Mouse (Mus musculus): Measurements from ENCODE around the gene Pomp.

The Pomp gene

DNA sequence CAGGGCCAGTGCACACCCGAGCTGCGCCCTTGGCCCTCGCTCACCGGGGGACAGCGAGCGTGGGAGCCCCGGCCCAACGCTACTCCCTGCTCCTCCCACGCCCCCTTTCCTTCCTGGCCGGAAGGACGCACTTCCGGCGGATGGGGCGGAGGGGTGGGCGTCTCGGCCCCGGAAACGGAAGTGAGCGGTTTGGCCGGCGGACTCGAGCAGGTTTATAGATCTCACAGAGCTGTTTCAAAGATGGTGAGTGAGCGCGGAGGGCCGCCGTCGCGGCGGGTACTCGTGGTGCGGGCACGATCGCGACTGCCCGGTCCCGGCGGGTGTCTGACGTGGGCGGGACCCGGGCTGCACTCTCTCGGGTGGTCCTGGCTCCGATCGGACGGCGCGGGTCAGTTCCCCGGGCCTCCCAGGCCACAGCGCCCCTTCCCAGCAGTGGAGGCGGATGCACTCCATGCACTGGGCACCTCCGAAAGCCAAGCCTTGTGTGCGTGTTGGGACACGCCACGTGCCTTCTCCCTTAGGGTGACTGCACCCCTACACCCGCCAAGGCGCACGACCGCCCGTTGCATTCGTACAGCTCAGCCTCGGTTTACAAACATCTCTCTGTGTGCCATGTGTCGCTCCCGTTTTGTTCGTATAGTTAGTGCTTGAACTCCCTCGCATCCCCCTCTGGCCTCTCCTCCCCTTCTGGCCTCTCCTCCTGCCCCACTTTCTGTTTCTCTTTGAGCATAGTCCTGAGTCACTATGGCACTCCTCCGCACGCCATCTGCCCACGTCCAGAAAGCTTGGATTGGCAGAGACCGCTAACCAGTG lies at the start of gene Pomp:
TSS of gene Pomp (plus strand) at position 13 of the 813 bp plus-strand sequence.
- peak; percentile 79 for DNase-seq (ENCODE audit: low read depth, low spot score)

DNA sequence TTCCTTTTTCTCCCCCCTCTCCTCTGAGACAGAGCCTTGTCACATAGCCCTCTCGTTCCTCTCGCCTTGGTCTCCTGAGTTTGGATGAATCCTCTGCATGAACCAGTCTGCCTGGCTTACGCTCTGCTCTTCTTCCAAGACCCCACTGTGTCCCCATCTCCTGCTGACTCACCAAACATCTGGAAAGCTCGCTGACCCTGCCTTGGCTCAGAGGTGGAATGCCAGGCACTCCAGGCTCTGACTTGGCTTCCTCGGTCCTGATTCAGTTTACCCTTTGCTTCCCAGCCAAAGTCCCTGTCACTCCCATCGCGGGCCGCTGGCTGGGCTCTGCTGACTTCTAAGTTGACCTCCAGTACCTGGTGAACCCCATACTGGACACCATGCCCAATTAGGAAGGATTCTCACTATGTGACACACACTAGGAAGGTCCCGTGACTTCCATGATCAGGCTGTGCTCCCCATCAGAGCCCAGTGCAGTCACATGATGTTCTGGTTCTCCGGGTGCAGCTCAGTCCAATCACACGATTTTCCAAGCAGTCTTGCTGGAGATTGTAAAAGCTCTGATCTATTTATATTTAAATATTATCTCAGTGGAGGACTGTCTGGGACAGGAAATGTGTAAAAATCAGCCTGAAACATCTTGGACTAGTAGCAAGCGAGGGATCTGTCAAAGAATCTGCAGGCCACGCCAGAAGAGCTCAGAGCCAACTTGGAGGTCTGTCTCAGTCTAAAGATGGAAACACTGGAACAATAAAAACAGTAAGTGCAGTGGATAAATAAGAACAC lies 47.8 kb upstream of the Pomp start:
- DNase-seq (ENCODE audit: low read depth, low spot score) = no peak

DNA sequence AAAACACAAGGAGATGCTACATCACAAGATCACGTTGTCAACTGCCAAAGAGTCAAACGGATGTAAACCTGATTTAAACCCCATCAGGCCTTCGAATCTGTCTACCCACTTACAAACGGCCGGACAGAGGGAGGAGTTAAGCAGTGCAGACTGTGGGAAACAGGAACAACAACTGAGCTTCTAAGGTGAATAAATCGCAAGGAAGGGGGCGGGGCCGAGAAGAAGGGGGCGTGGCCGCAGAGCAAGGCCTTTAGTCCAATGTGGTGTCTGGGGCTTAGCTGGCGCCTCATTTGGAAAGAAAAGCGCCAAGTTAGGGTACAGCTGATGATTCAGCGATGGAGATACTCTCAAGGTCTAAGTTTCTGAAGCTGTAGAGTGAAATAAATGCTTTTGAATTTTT lies 45.3 kb upstream of the Pomp start:
- DNase-seq (ENCODE audit: low read depth, low spot score) = no peak

DNA sequence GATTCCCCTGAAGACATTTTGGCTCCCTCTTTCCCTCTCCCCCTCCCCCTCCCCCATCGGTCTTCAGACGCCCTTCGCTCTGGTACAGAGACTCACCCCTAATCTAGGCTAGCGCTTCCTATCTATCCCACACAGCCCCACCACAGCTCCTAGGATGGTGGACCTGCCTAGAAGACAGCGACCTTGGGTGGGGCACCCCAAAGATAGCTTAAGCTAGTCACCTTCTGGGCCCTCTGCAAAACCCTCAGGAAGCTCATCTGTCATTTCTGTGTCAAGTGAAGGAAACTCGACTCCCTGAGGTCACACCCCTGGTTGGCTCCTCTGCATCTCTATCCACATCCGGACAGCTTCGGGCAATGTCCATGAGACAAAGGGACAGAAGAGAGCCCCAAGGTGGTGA lies 44.7 kb upstream of the Pomp start:
- no peak for DNase-seq (ENCODE audit: low read depth, low spot score)

DNA sequence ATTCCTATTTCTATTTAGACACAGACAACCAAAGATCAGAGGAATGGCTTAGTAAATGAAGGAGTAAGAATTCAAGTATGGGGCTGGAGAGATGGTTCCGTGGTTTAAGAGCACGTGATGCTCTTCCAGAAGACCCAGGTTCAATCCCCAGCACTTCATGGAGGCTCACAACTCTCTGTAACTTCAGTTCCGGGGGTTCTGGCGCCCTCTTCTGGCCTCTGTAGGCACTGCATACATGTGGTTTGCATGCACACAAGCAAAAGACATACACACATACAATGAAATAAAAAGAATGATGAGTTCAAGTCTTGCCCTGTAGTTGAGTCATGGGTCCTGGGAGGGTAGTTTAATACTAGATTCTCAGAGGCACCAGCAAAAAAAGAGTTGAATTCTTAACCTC lies 43.8 kb upstream of the Pomp start:
- DNase-seq (ENCODE audit: low read depth, low spot score) = no peak

DNA sequence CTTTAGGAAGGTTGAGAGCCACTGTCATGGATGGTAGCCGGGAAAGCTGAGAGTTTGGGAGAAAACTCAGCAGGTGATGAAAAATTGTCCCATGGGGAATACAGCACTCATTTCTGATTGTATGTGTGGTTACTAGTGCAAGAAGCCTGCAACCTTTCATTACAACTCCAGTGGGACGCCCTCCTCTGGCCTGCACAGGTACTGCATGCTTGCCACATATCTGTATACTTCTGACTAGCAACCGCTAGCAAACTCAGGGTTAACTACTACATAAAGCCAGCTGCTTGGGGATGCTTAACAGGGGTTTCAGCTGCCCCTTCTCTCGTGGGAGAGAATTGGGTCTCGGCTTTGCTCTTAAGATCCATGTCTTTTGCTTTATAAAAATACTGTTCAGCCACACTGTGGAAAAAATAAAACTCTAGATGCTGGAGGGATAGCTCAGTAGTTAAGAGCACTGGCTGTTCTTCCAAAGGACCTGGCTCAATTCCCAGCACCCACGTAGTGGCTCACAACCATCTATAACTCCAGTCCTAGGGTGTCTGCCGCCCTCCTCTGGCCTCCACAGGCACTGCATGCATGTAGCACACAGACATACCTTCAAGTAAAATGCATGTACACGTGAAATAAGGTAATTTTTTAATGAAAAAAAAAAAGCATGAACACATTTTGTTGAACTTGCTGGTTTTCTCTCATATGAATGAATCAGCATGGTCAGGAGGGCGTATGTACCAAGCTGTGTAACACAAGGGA lies 42.3 kb upstream of the Pomp start:
- DNase-seq (ENCODE audit: low read depth, low spot score) = no peak

DNA sequence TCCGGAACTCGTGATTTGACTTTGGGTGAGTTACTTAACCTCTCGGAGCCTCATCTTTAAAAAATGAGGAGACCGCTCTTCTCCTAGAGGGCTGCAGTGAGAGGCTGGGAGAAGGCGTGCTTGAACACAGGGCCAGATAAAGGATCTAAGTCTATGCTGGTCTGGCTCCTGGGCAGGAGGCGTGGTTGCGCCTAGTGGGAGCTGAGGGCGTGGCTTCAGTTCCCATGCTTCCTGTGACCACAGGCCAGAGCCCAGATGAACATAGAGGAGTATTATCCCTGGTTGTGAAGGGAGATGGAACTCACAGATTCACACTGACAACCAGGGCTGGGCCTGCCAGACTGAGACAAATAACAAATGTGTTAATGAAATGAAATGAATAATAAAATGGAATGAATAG lies 41.4 kb upstream of the Pomp start:
- no peak for DNase-seq (ENCODE audit: low read depth, low spot score)

DNA sequence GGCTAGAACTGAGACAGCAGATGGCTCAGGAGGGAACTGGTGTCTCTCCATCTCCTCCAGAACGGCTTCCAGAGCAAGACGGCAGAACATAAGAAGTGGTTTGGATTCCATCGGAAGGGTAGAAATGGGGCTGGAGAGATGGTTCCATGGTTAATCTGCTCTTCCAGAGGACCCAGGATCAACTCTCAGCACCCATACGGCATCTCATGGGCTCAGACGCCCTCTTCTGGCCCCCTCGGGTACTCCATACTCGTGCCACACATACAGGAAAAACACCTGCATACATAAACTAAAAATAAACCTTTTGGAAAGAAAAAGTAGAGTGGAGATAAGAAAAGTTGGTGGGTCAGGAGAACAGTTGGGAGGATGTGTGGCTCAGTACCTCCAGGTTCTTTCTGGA lies 40.4 kb upstream of the Pomp start:
- no peak for DNase-seq (ENCODE audit: low read depth, low spot score)

DNA sequence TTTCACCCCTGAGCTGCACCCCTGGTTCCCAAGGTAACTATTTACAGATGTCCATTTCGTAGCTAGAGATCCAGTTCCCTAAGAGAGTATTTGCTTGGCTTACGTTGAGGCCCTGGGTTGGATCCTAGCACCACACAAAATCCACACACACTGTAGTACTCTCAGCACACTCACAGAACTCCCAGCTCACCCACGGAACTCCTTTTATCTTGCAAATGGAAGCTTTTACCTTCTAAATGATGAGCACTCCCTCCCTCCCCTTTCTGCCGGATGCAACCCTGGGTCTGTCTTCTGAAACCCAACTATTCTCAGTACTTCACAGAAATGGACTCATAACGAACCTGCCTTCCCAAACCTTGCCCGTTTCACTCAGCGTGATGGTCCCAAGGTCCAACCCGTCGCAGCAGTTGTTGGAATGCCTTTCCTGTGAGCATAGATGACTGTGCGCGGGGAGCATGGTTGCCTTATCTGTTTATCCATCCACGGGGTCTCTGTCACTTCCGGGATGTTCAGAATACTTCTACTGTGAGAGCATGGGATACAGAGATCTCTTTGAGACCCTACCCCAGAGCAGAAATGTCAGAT lies 36.1 kb upstream of the Pomp start:
- DNase-seq (ENCODE audit: low read depth, low spot score) = no peak

DNA sequence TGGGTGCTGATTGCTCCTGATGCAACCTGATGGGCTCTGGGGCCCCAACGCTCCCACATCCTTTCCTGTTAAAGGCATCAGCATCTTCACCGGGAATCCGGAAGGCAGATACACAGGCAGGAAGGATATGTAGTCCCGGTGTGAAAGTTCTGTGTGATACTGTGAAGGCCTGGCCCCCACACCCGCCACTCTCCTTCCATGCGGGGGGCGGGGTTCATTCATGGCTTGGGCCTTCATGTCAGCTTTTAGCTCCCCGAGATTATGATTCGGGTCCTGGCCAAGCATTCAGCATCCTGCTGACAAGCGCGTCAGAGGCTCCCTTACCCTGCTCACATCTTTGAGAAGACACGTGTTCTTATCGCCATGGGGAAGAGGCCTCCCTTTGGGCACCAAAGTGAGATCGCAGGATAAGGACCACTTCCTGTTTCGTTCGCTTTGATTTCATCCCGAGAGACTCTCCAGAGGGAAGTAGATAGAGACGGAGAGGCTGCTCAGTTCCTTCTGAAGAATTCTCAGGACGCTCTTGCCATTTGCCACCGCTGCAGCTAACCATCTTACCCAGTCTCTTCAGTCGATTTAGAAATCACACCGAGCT lies 34.8 kb upstream of the Pomp start:
- no peak for DNase-seq (ENCODE audit: low read depth, low spot score)

DNA sequence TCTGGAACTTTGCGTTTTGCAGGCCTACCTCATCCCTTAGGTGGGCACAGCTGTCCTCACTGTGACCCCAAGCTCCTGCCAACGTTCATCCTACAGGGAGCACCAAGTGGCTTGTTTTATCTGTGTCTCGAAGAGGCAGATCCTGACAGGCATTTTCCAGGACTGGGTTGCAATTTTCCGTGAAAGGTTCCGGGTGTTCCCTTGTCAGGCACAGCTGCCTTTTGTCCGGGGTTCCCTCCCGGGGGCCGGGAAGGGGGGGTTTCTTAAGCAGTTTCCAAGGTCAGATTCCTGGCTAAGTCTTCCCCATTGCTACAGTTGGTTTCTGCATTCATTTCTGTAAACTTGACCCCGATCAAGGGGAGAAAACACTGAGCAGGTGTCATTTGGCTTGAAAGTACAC lies 34.2 kb upstream of the Pomp start:
- DNase-seq (ENCODE audit: low read depth, low spot score) = no peak

DNA sequence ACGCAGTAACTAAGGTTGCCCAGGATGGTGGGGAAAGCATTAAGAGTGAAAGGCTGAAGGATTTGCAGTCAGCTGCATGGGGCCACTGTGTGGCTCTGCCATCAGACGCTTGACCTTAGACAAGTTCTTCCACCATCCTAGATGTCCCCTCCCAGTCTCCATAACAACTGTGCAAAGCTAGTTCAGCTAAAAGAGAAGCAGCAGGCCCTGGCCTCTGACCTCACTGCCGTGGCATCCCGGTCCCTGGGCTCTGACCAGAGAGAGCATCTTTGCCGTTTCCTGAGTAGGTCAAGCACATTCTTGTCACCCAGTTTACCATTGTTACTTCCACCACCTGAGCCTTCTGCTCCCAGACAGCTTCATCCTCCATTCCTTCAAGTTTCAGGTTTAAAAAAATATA lies 33.7 kb upstream of the Pomp start:
- no peak for DNase-seq (ENCODE audit: low read depth, low spot score)

DNA sequence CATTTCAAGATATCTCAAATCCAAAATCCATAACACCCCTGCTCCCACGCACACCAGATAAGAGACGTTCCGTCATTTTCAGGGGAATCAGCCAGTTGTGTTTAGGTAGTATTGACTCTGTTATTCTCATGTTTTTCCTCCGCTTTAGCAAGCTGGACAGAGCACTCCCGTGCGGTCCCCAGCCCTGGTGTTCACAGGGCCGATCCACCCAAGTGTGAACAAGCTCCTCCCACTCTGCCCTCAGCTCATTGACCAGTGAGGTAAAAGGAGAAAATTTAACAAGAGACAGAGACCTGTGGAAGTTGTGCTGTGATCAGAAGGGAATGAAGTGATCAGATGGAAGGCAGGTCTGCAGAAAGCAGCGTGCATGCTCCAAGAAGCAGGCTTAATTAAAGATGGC lies 31.4 kb upstream of the Pomp start:
- no peak for DNase-seq (ENCODE audit: low read depth, low spot score)

DNA sequence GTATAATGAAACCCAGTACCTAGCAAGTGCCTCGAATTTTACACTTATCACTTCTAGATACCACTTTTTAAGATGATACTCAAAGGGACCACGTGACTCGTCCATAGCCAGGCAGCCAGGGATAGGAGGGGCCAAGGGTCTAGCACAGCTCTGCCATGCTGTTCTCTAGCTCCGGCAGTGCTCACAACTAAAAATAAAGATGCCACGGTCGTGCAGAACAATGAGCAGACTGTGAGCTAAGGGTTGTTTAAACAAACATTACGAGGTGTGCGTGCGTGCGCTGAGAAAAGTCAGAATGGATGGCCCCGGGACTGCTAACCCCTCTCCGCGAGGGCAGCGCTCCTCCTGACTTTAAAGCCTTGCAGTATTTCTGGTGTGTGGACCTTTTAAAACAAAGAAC lies 27.4 kb upstream of the Pomp start:
- no peak for DNase-seq (ENCODE audit: low read depth, low spot score)

DNA sequence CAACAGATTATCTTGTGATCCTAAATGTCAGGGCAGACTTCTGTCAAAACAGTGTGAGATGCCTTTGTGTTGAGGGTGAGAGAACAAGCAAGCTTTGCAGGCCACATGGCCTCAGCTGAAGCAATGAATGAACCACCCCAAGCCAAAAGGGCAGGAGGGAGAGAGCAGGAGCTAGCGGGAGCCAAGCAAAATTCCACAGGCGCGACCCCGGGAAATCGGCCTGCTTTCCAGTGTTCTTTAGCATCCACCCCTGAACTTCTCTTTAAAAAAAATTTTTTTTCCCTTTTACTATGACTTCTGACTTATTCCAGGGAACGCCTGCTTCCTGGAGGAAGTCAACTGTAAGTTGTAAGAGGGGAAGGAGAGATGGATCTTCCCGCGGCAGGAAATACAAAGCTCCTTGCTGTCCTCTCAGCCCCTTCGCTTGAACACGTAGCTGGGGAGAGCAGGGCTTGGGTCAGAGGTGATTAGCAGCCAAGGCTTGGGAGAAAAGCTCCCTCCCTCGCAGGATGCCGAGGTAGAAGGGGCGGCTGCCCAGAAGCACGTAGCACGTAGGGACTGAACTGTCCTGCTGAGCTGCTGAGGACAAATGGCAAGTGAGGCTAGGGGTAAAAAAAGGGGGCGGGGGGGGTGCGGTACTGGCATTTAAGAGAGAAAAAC lies 25.3 kb upstream of the Pomp start:
- DNase-seq (ENCODE audit: low read depth, low spot score) = no peak

DNA sequence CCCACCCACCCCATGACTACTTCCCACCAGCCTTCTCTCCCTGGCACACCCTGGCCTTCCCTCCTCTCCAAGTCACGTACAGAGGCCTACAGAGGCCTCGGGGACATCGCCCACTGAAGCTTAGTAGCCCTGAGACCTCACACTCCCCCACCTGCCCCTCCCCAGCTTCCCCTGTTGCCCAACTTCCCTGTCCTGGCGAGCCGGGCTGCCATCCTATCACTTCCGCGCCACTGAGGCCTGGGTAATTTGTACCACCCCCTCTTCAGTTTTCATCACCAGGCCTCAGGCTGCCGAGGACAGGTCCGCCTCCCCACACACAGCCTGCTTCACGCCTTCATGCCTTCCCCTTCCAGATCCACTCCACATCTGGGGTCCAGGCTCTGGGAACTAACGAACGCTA lies 20.8 kb upstream of the Pomp start:
- DNase-seq (ENCODE audit: low read depth, low spot score) = no peak

DNA sequence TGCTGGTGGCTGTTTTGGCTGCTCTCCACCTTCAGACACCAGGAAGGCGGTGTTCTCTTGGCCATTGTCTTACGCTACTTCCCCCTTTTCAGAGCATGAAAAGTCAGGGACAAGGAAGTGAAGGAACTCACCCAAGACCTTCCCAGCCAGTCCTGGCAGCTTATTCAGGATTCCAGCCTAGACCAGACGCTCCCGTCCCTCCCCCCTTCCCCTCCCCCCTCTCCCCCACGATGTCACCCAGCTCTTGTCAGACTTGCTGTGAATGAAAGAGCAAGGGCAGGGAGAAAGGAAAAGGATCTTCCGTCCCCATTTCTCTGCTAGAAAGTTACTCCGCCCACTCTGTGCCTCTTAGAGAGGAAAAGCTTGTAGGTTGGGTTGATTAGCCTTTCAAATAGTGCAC lies 16.9 kb upstream of the Pomp start:
- DNase-seq (ENCODE audit: low read depth, low spot score) = no peak

DNA sequence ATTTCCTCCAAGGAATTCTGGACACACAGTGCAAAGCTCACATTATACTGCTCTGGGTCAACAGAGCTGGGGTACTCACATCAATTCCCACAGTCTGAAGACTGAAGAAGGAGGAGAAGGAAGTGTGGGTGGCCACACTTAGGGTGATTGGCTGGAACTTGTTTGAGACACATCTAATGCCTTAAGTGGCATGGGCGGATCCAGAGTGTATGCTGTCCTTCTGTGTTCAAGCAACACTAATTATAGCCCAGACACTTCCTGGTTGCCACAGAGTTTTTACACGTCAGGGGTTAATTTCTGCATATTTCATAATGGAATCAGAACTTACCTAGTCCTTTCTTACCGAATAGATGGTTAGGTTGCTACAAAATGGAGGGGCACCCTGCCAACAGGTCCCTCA lies 14.9 kb upstream of the Pomp start:
- no peak for DNase-seq (ENCODE audit: low read depth, low spot score)

DNA sequence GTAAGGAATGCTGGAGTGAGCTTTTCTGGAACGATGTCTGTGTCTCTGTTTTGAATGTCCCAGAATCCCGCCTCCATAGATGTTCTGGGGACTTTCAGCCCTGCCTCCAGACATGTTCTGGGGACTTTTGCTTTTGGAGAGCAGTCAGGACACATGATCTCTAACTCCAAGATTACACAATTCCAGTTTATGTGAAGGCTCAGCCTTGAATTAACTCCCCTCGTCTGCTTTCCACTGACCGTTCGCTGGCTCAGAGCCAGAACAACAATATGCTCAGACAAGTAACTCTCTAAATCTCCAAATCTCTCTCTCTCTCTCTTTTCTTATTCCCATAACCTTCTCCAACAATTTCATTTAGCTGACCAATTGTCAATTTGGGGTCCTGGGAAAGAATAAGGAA lies 12.9 kb upstream of the Pomp start:
- DNase-seq (ENCODE audit: low read depth, low spot score) = no peak

DNA sequence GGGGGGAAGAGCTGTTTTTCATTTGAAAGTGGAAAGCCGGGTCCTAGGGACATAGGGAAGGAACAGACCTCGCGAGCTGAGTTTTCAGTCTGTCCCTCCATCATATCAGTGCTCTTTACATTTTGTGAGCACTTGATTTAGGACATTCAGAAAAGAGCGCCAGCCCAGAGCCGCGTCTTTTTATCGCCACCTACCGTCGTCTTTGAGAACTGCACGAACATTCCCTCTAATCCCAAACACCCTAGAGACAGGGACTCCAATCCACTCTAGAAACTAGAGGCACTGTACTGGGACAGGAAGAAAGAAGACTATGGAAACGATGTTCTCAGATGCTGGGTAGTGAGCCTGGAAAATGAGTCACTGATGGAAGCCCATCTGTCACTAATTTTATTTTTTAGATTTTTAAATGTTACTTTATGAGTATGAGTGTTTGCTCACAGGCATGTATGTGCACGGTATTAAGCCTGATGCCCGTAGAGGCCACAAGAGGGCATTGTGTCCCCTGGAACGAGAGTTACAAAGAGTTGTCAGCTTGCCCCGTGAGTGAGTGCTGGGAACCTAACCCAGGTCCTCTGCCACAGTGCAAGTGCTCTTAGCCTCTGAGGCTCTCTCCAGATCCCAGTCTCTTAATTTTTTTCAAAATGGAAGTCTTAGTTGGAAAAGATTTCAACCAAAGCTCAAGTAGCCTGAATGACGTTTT lies 11.9 kb upstream of the Pomp start:
- peak; percentile 50 for DNase-seq (ENCODE audit: low read depth, low spot score)

DNA sequence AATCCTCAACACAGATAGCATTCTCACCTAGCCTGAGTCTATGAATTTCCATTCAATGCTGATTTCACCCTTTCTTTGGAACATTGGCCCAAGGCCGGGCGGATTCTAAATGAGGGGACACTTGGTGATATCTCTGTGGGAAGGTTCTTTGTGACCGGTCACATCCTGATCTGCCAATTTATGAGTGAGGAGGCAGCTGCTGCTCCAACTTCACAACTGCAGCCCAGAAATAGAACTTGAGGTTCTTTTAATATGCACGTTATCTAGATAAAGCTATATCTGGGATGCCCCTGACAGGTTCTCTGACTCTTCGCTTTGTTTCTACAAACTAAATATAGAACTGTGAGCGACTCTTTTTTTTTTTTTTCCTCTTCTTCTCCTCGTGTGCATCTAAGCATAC lies 10.1 kb upstream of the Pomp start:
- no peak for DNase-seq (ENCODE audit: low read depth, low spot score)
